Mouse (Mus musculus): Measurements from ENCODE around the gene S100pbp.
A peak's percentile ranks its signal among the peaks of the same experiment; 100 is the strongest.

S100pbp gene

GRCm38 (mm10) chr4:129147552-129148103, 41.9 kb downstream of the S100pbp start:
- no peak for DNase-seq (ENCODE audit: low spot score)

GRCm38 (mm10) chr4:129146392-129146791, 43.1 kb downstream of the S100pbp start:
- no peak for DNase-seq (ENCODE audit: low spot score)

- no peak for DNase-seq (ENCODE audit: low spot score)
Measured at GRCm38 (mm10) chr4:129145943-129146342, 43.6 kb downstream of the S100pbp start.

GRCm38 (mm10) chr4:129145411-129145810, 44.1 kb downstream of the S100pbp start:
- DNase-seq (ENCODE audit: low spot score) = no peak

GRCm38 (mm10) chr4:129144401-129145367, 44.8 kb downstream of the S100pbp start:
- no peak for DNase-seq (ENCODE audit: low spot score)

- DNase-seq (ENCODE audit: low spot score) = no peak
Measured at GRCm38 (mm10) chr4:129143509-129143908, 46.0 kb downstream of the S100pbp start.

GRCm38 (mm10) chr4:129142439-129143045, 47.0 kb downstream of the S100pbp start:
- DNase-seq (ENCODE audit: low spot score) = no peak

- DNase-seq (ENCODE audit: low spot score) = no peak
Measured at GRCm38 (mm10) chr4:129141560-129142438, 47.7 kb downstream of the S100pbp start.

- DNase-seq (ENCODE audit: low spot score) = no peak
Measured at GRCm38 (mm10) chr4:129140808-129141207, 48.7 kb downstream of the S100pbp start.

GRCm38 (mm10) chr4:129139642-129140041, 49.9 kb downstream of the S100pbp start:
- DNase-seq (ENCODE audit: low spot score) = no peak

- no peak for DNase-seq (ENCODE audit: low spot score)
Measured at GRCm38 (mm10) chr4:129137392-129138321, 51.9 kb downstream of the S100pbp start.

- no peak for DNase-seq (ENCODE audit: low spot score)
Measured at GRCm38 (mm10) chr4:129136579-129137391, 52.7 kb downstream of the S100pbp start, which contains the start of gene Fndc5. Gene Fndc5, plus strand, starts transcription at chr4:129136999.

- DNase-seq (ENCODE audit: low spot score) = no peak
Measured at GRCm38 (mm10) chr4:129136189-129136578, 53.3 kb downstream of the S100pbp start.

GRCm38 (mm10) chr4:129135637-129136036, 53.9 kb downstream of the S100pbp start:
- DNase-seq (ENCODE audit: low spot score) = no peak

- DNase-seq (ENCODE audit: low spot score) = peak; percentile 96
Measured at GRCm38 (mm10) chr4:129134799-129135585, 54.5 kb downstream of the S100pbp start.

- DNase-seq (ENCODE audit: low spot score) = peak; percentile 74
Measured at GRCm38 (mm10) chr4:129130755-129131303, 58.7 kb downstream of the S100pbp start.

- peak; percentile 86 for DNase-seq (ENCODE audit: low spot score)
Measured at GRCm38 (mm10) chr4:129130149-129130548, 59.4 kb downstream of the S100pbp start.

GRCm38 (mm10) chr4:129129387-129129786, 60.1 kb downstream of the S100pbp start:
- DNase-seq (ENCODE audit: low spot score) = no peak
